Mouse (Mus musculus): ENCODE measurements at regions not wholly inside any gene's neighbourhood (a gene's known extent, or its start where the extent isn't known, plus 50 kb on each side); places are given as distances from the start of the nearest gene placed in this dataset.

- no peak overlapping the region for H3K9ac ChIP-seq (replicated peaks; ENCODE audit: low read depth, low read length)
- H3K4me1 ChIP-seq (ENCODE audit: control insufficient read depth, insufficient read depth, low read length) = no peaks in the 10 kb centered on the region
- 65% methylated on average over 1 of the region's 1 CpGs for WGBS
- no peak overlapping the region for H3K4me3 ChIP-seq (ENCODE audit: low read depth, low read length)
- no peaks in the 10 kb centered on the region for H3K9me3 ChIP-seq (ENCODE audit: control insufficient read depth, low read length)
- no peaks in the 10 kb centered on the region for H3K36me3 ChIP-seq (ENCODE audit: control insufficient read depth, insufficient read depth, low read length)
- no peak overlapping the region for H3K4me2 ChIP-seq (ENCODE audit: low read depth, low read length)
- ATAC-seq (ENCODE audit: low read depth) = no peak
- no peaks in the 10 kb centered on the region for H3K27me3 ChIP-seq (ENCODE audit: control insufficient read depth, insufficient read depth, low read length)
- no peak overlapping the region for H3K27ac ChIP-seq (ENCODE audit: low read depth, low read length)
Observed at GRCm38 (mm10) chr1:22943995-22944394, 138.2 kb upstream of the Rims1 start.

- no peaks in the 10 kb centered on the region for H3K36me3 ChIP-seq (ENCODE audit: control insufficient read depth, insufficient read depth, low read length)
- no peaks in the 10 kb centered on the region for H3K4me1 ChIP-seq (ENCODE audit: control insufficient read depth, insufficient read depth, low read length)
- ATAC-seq (ENCODE audit: low read depth) = no peak
Observed at GRCm38 (mm10) chr1:22939816-22940215, 134.0 kb upstream of the Rims1 start.

GRCm38 (mm10) chr1:22931147-22931896 is 125.5 kb upstream of the Rims1 start:
- no peaks in the 10 kb centered on the region for H3K4me1 ChIP-seq (ENCODE audit: control insufficient read depth, insufficient read depth, low read length)
- no peak overlapping the region for H3K27ac ChIP-seq (ENCODE audit: low read depth, low read length)
- no peaks in the 10 kb centered on the region for H3K9me3 ChIP-seq (ENCODE audit: control insufficient read depth, low read length)
- H3K4me2 ChIP-seq (ENCODE audit: low read depth, low read length) = no peak overlapping the region
- H3K36me3 ChIP-seq (ENCODE audit: control insufficient read depth, insufficient read depth, low read length) = no peaks in the 10 kb centered on the region
- no peak overlapping the region for H3K4me3 ChIP-seq (ENCODE audit: low read depth, low read length)
- 81% methylated on average over 6 of the region's 6 CpGs for WGBS
- no peak for ATAC-seq (ENCODE audit: low read depth)
- no peak overlapping the region for H3K9ac ChIP-seq (replicated peaks; ENCODE audit: low read depth, low read length)
- H3K27me3 ChIP-seq (ENCODE audit: control insufficient read depth, insufficient read depth, low read length) = no peaks in the 10 kb centered on the region

More at GRCm38 (mm10) chr1:22939816-22940215, 134.0 kb upstream of the Rims1 start:
- H3K9me3 ChIP-seq (ENCODE audit: control insufficient read depth, low read length) = no peaks in the 10 kb centered on the region
- H3K4me3 ChIP-seq (ENCODE audit: low read depth, low read length) = no peak overlapping the region
- H3K4me2 ChIP-seq (ENCODE audit: low read depth, low read length) = no peak overlapping the region
- 96% methylated on average over 6 of the region's 6 CpGs for WGBS
- no peak overlapping the region for H3K9ac ChIP-seq (replicated peaks; ENCODE audit: low read depth, low read length)
- no peak overlapping the region for H3K27ac ChIP-seq (ENCODE audit: low read depth, low read length)
- no peaks in the 10 kb centered on the region for H3K27me3 ChIP-seq (ENCODE audit: control insufficient read depth, insufficient read depth, low read length)

- H3K9me3 ChIP-seq (ENCODE audit: control insufficient read depth, low read length) = no peaks in the 10 kb centered on the region
- no peak for ATAC-seq (ENCODE audit: low read depth)
- no peak overlapping the region for H3K4me2 ChIP-seq (ENCODE audit: low read depth, low read length)
- 76% methylated on average over 2 of the region's 2 CpGs for WGBS
- no peak overlapping the region for H3K27ac ChIP-seq (ENCODE audit: low read depth, low read length)
- H3K4me3 ChIP-seq (ENCODE audit: low read depth, low read length) = no peak overlapping the region
- H3K27me3 ChIP-seq (ENCODE audit: control insufficient read depth, insufficient read depth, low read length) = no peaks in the 10 kb centered on the region
- no peak overlapping the region for H3K9ac ChIP-seq (replicated peaks; ENCODE audit: low read depth, low read length)
- no peaks in the 10 kb centered on the region for H3K36me3 ChIP-seq (ENCODE audit: control insufficient read depth, insufficient read depth, low read length)
- H3K4me1 ChIP-seq (ENCODE audit: control insufficient read depth, insufficient read depth, low read length) = no peaks in the 10 kb centered on the region
Observed at GRCm38 (mm10) chr1:22902992-22903391, 97.2 kb upstream of the Rims1 start.

- no peak overlapping the region for H3K9ac ChIP-seq (replicated peaks; ENCODE audit: low read depth, low read length)
- 44% methylated on average over 5 of the region's 5 CpGs for WGBS
- no peaks in the 10 kb centered on the region for H3K27me3 ChIP-seq (ENCODE audit: control insufficient read depth, insufficient read depth, low read length)
- no peak overlapping the region for H3K4me3 ChIP-seq (ENCODE audit: low read depth, low read length)
- no peaks in the 10 kb centered on the region for H3K9me3 ChIP-seq (ENCODE audit: control insufficient read depth, low read length)
- no peaks in the 10 kb centered on the region for H3K36me3 ChIP-seq (ENCODE audit: control insufficient read depth, insufficient read depth, low read length)
- no peaks in the 10 kb centered on the region for H3K4me1 ChIP-seq (ENCODE audit: control insufficient read depth, insufficient read depth, low read length)
- peak; percentile 77; the same call in 1 of the 2 replicates for ATAC-seq (ENCODE audit: low read depth)
- H3K27ac ChIP-seq (ENCODE audit: low read depth, low read length) = no peak overlapping the region
- no peak overlapping the region for H3K4me2 ChIP-seq (ENCODE audit: low read depth, low read length)
Observed at GRCm38 (mm10) chr1:22901018-22901625, 95.3 kb upstream of the Rims1 start.

- H3K9ac ChIP-seq (replicated peaks; ENCODE audit: low read depth, low read length) = no peak overlapping the region
- WGBS = 79% methylated on average over 3 of the region's 3 CpGs
- ATAC-seq (ENCODE audit: low read depth) = no peak
- no peaks in the 10 kb centered on the region for H3K27me3 ChIP-seq (ENCODE audit: control insufficient read depth, insufficient read depth, low read length)
- H3K4me2 ChIP-seq (ENCODE audit: low read depth, low read length) = no peak overlapping the region
- H3K9me3 ChIP-seq (ENCODE audit: control insufficient read depth, low read length) = no peaks in the 10 kb centered on the region
- no peaks in the 10 kb centered on the region for H3K36me3 ChIP-seq (ENCODE audit: control insufficient read depth, insufficient read depth, low read length)
- no peaks in the 10 kb centered on the region for H3K4me1 ChIP-seq (ENCODE audit: control insufficient read depth, insufficient read depth, low read length)
- H3K27ac ChIP-seq (ENCODE audit: low read depth, low read length) = no peak overlapping the region
- no peak overlapping the region for H3K4me3 ChIP-seq (ENCODE audit: low read depth, low read length)
Observed at GRCm38 (mm10) chr1:22895099-22895498, 89.3 kb upstream of the Rims1 start.

GRCm38 (mm10) chr1:22862985-22863384 is 57.2 kb upstream of the Rims1 start:
- H3K4me3 ChIP-seq (ENCODE audit: low read depth, low read length) = no peak overlapping the region
- H3K9ac ChIP-seq (replicated peaks; ENCODE audit: low read depth, low read length) = no peak overlapping the region
- no peak overlapping the region for H3K27ac ChIP-seq (ENCODE audit: low read depth, low read length)
- no peak for ATAC-seq (ENCODE audit: low read depth)
- no peak overlapping the region for H3K4me2 ChIP-seq (ENCODE audit: low read depth, low read length)
- no peaks in the 10 kb centered on the region for H3K27me3 ChIP-seq (ENCODE audit: control insufficient read depth, insufficient read depth, low read length)
- H3K4me1 ChIP-seq (ENCODE audit: control insufficient read depth, insufficient read depth, low read length) = no peaks in the 10 kb centered on the region
- no peaks in the 10 kb centered on the region for H3K36me3 ChIP-seq (ENCODE audit: control insufficient read depth, insufficient read depth, low read length)
- 77% methylated on average over 3 of the region's 3 CpGs for WGBS
- no peaks in the 10 kb centered on the region for H3K9me3 ChIP-seq (ENCODE audit: control insufficient read depth, low read length)

Data from neural tube, embryonic 14.5 days (tissue).